Mouse (Mus musculus) embryonic facial prominence, embryonic 15.5 days (tissue): Measurements from ENCODE around the gene Pum3. TPM values are rescaled to one million over a fixed set of nuclear protein-coding genes. Genes with fewer than 3 reads are reported as not detected.

Experiments
- ATAC-seq: fragments of 200-750 bp; cut with Nextera tagmentation; 2 replicates; pipeline ENCODE4 v1.8.0; 2017; ENCODE audit warnings: low read depth, moderate TSS enrichment; ENCODE audit not compliant: insufficient number of reproducible peaks, low FRiP score, low TSS enrichment
- H3K27ac ChIP-seq: fragments of 300-500 bp; sonication (generic); replicated peaks from 2 replicates; pipeline ENCODE4 v1.5.1; 2015; ENCODE audit warnings: mild to moderate bottlenecking, inconsistent platforms
- H3K27me3 ChIP-seq: fragments of 300-500 bp; sonication (generic); 2 replicates; pipeline ENCODE4 v1.6.1; 2015; ENCODE audit warnings: inconsistent platforms
- H3K36me3 ChIP-seq: fragments of 300-500 bp; sonication (generic); 2 replicates; pipeline ENCODE4 v1.6.1; 2015; ENCODE audit warnings: mild to moderate bottlenecking, inconsistent platforms
- H3K4me1 ChIP-seq: fragments of 300-500 bp; sonication (generic); 2 replicates; pipeline ENCODE4 v1.6.1; 2015; ENCODE audit warnings: inconsistent platforms
- H3K4me2 ChIP-seq: fragments of 300-500 bp; sonication (generic); replicated peaks from 2 replicates; pipeline ENCODE4 v1.6.1; 2015; ENCODE audit warnings: mild to moderate bottlenecking, inconsistent platforms
- H3K4me3 ChIP-seq: fragments of 300-500 bp; sonication (generic); replicated peaks from 2 replicates; pipeline ENCODE4 v1.5.1; 2015; ENCODE audit warnings: mild to moderate bottlenecking, inconsistent platforms
- H3K9ac ChIP-seq: fragments of 300-500 bp; sonication (generic); 2 replicates; pipeline ENCODE4 v1.6.1; 2015; ENCODE audit warnings: inconsistent platforms
- H3K9me3 ChIP-seq: fragments of 300-500 bp; sonication (generic); replicated peaks from 2 replicates; pipeline ENCODE4 v1.6.1; 2016; ENCODE audit warnings: inconsistent platforms
- WGBS: fragments of 180-500 bp; shearing (Covaris S2); methylation state at CpG from one replicate; pipeline ENCODE4 v1.1.7; 2015; 5-methylcytosine and 5-hydroxymethylcytosine counted together
- polyA plus RNA-seq: library from polyadenylated mRNA; unstranded; fragments of >200 nt; fragmentation: Nextera tagmentation; extraction: Ambion mirVana; gene quantifications from 2 replicates; pipeline ENCODE4 v1.2.1, GENCODE M21; 2015

Pum3 gene
- polyA plus RNA-seq, 1 experiment from 2014 or later, result 65.7 TPM

- Histone ChIP-seq H3K27me3 (peaks cover 3% of the 10 kb centered on the region; the same call in 1 of the 2 replicates), H3K9me3 (no peaks in the 10 kb centered on the region), H3K36me3 (no peaks in the 10 kb centered on the region), H3K4me1 (no peaks in the 10 kb centered on the region), H3K27ac (no peak overlapping the region), H3K4me2 (peak overlapping the region; percentile 6; the same call in 1 of the 2 replicates), H3K4me3 (no peak overlapping the region), H3K9ac (no peak overlapping the region)
- no peak for ATAC-seq
- WGBS, result 15% methylated on average over 8 of the region's 8 CpGs
Measured at GRCm38 (mm10) chr19:27364521-27364931, 65.1 kb downstream of the Pum3 start.

GRCm38 (mm10) chr19:27363891-27364290, 65.7 kb downstream of the Pum3 start:
- Histone ChIP-seq H3K4me1 (no peaks in the 10 kb centered on the region), H3K36me3 (no peaks in the 10 kb centered on the region), H3K4me3 (no peak overlapping the region), H3K9ac (no peak overlapping the region), H3K9me3 (no peaks in the 10 kb centered on the region), H3K27ac (no peak overlapping the region), H3K27me3 (peaks cover 3% of the 10 kb centered on the region; the same call in 1 of the 2 replicates), H3K4me2 (no peak overlapping the region)
- WGBS, result 63% methylated on average over 4 of the region's 4 CpGs
- no peak for ATAC-seq

- no peak overlapping the region for H3K4me2 ChIP-seq
- H3K27me3 ChIP-seq, result peaks cover 2% of the 10 kb centered on the region; the same call in 1 of the 2 replicates
- no peak for ATAC-seq
- H3K9ac ChIP-seq, result no peak overlapping the region
- no peak overlapping the region for H3K4me3 ChIP-seq
- no peak overlapping the region for H3K27ac ChIP-seq
- H3K4me1 ChIP-seq, result no peaks in the 10 kb centered on the region
- no peaks in the 10 kb centered on the region for H3K36me3 ChIP-seq
- H3K9me3 ChIP-seq, result no peaks in the 10 kb centered on the region
Measured at GRCm38 (mm10) chr19:27360381-27360780, 69.2 kb downstream of the Pum3 start.

- no peaks in the 10 kb centered on the region for H3K9me3 ChIP-seq
- no peak overlapping the region for H3K4me2 ChIP-seq
- no peaks in the 10 kb centered on the region for H3K27me3 ChIP-seq
- no peak overlapping the region for H3K27ac ChIP-seq
- no peak overlapping the region for H3K9ac ChIP-seq
- no peak overlapping the region for H3K4me3 ChIP-seq
- WGBS, result 60% methylated on average over 6 of the region's 6 CpGs
- ATAC-seq, result no peak
- no peaks in the 10 kb centered on the region for H3K4me1 ChIP-seq
- H3K36me3 ChIP-seq, result no peaks in the 10 kb centered on the region
Measured at GRCm38 (mm10) chr19:27351700-27352099, 77.9 kb downstream of the Pum3 start.

- WGBS, result 87% methylated on average over 1 of the region's 1 CpGs
- Histone ChIP-seq H3K9me3 (no peaks in the 10 kb centered on the region), H3K4me2 (no peak overlapping the region), H3K4me3 (no peak overlapping the region), H3K27ac (no peak overlapping the region), H3K27me3 (no peaks in the 10 kb centered on the region), H3K9ac (no peak overlapping the region), H3K36me3 (no peaks in the 10 kb centered on the region), H3K4me1 (no peaks in the 10 kb centered on the region)
- no peak for ATAC-seq
Measured at GRCm38 (mm10) chr19:27346501-27346900, 83.1 kb downstream of the Pum3 start.

Other genes starting within 250 kb of the Pum3 start
- 15.0 and 15.8 TPM in 2 replicates for gene Vldlr, start 213.3 kb downstream of the Pum3 start, polyA plus RNA-seq
- not detected in 2 replicates for gene Kcnv2, start 107.2 kb downstream of the Pum3 start, polyA plus RNA-seq